Mouse (Mus musculus) ES-E14 (cell line): ENCODE data around the gene Mbd4.

ENCODE experiments used
- CHD2 ChIP-seq: IDR thresholded peaks from 2 replicates; pipeline ENCODE4 v1.6.1; 2014; ENCODE audit warnings: mild to moderate bottlenecking, low read depth, low read length, inconsistent platforms
- HCFC1 ChIP-seq: IDR thresholded peaks from 2 replicates; pipeline ENCODE4 v1.6.1; 2012; ENCODE audit warnings: low read length, inconsistent platforms, borderline replicate concordance; ENCODE audit not compliant: insufficient read depth
- MAFK ChIP-seq: IDR thresholded peaks from 2 replicates; pipeline ENCODE4 v1.6.1; 2014; ENCODE audit warnings: mild to moderate bottlenecking, low read depth, low read length, inconsistent platforms; ENCODE audit not compliant: insufficient read depth
- ZC3H11A ChIP-seq: IDR thresholded peaks from 2 replicates; pipeline ENCODE4 v1.6.1; 2012; ENCODE audit warnings: low read depth, mild to moderate bottlenecking, inconsistent platforms, low read length, borderline replicate concordance
- ZNF384 ChIP-seq: IDR thresholded peaks from 2 replicates; pipeline ENCODE4 v1.6.1; 2012; ENCODE audit warnings: low read depth, low read length, inconsistent platforms

GRCm38 (mm10) chr6:115830779-115831601 lies 22.2 kb downstream of the Mbd4 start:
- no peak for TF ChIP-seq HCFC1
- TF ChIP-seq ZNF384, result no peak
- no peak for TF ChIP-seq ZC3H11A
- no peak for TF ChIP-seq MAFK
- no peak for TF ChIP-seq CHD2
